Mouse (Mus musculus) bone marrow, adult 2 months (tissue): ENCODE data around the gene Krtap5-1. TPM values are rescaled to one million over a fixed set of nuclear protein-coding genes. Genes with fewer than 3 reads are reported as not detected.
"Not testable (repeated sequence)": the region's sequence is repeated elsewhere in the genome, so short reads cannot be mapped to it uniquely, and the experiment has no call there.

Experiments
- H3K27ac ChIP-seq: fragments of 200-500 bp; 2 replicates; pipeline ENCODE4 v1.5.1; 2012; ENCODE audit warnings: low read depth, mild to moderate bottlenecking, control low read depth, inconsistent platforms, low read length; ENCODE audit not compliant: control insufficient read depth, poor library complexity, insufficient read depth
- H3K4me1 ChIP-seq: fragments of 200-500 bp; 2 replicates; pipeline ENCODE4 v1.6.1; 2011; ENCODE audit warnings: low read length; ENCODE audit not compliant: control insufficient read depth, insufficient read depth
- H3K4me3 ChIP-seq: fragments of 200-500 bp; replicated peaks from 2 replicates; pipeline ENCODE3; 2011; ENCODE audit warnings: mild to moderate bottlenecking, low read depth, low read length, control low read depth; ENCODE audit not compliant: control insufficient read depth
- CTCF ChIP-seq: fragments of 200-500 bp; IDR thresholded peaks from 2 replicates; pipeline ENCODE4 v1.5.1; 2011; ENCODE audit warnings: low read length, control low read depth; ENCODE audit not compliant: control insufficient read depth, insufficient read depth
- POLR2A ChIP-seq: fragments of 200-500 bp; IDR thresholded peaks from 2 replicates; pipeline ENCODE4 v1.6.1; 2011; ENCODE audit warnings: low read depth, mild to moderate bottlenecking, control low read depth, low read length, borderline replicate concordance; ENCODE audit not compliant: control insufficient read depth
- WGBS: fragments of 180-500 bp; shearing (Covaris S2); methylation state at CpG from one replicate; pipeline ENCODE4 v1.1.7; 2018; 5-methylcytosine and 5-hydroxymethylcytosine counted together
- polyA plus RNA-seq: library from polyadenylated mRNA; stranded (reverse); fragments of >200 nt; gene quantifications from 2 replicates; pipeline ENCODE4 v1.2.4, GENCODE M21; 2011; ENCODE audit warnings: low replicate concordance; ENCODE audit not compliant: missing spikeins, insufficient read depth, insufficient read length

The Krtap5-1 gene
- not detected in 2 replicates for polyA plus RNA-seq

- H3K4me3 ChIP-seq, H3K27ac ChIP-seq, H3K4me1 ChIP-seq: not testable (repeated sequence)
Measured at GRCm38 (mm10) chr7:142297018-142297417, at the start of gene Krtap5-1. Gene Krtap5-1 (minus strand): TSS chr7:142297118.

- H3K27ac ChIP-seq = no peak overlapping the region
- 36% methylated on average over 3 of the region's 3 CpGs for WGBS
- no peak overlapping the region for H3K4me3 ChIP-seq
- H3K4me1 ChIP-seq = peaks cover 11% of the 10 kb centered on the region
- no peak for TF ChIP-seq POLR2A
- TF ChIP-seq CTCF = no peak
Measured at GRCm38 (mm10) chr7:142342247-142342640, 45.3 kb upstream of the Krtap5-1 start.

GRCm38 (mm10) chr7:142341564-142342246 is 44.8 kb upstream of the Krtap5-1 start:
- peaks cover 11% of the 10 kb centered on the region for H3K4me1 ChIP-seq
- no peak overlapping the region for H3K27ac ChIP-seq
- WGBS = 74% methylated on average over 10 of the region's 10 CpGs
- TF ChIP-seq POLR2A = no peak
- no peak for TF ChIP-seq CTCF
- no peak overlapping the region for H3K4me3 ChIP-seq

GRCm38 (mm10) chr7:142340269-142340970 is 43.5 kb upstream of the Krtap5-1 start:
- Histone ChIP-seq H3K4me1 (peaks cover 8% of the 10 kb centered on the region), H3K4me3 (no peak overlapping the region), H3K27ac (peak overlapping the region; percentile 52)
- WGBS = 11% methylated on average over 10 of the region's 10 CpGs
- no peak for TF ChIP-seq POLR2A
- peak; percentile 69 for TF ChIP-seq CTCF

GRCm38 (mm10) chr7:142335151-142335550 is 38.2 kb upstream of the Krtap5-1 start:
- 90% methylated on average over 8 of the region's 8 CpGs for WGBS
- H3K4me1 ChIP-seq = no peaks in the 10 kb centered on the region; the same call in 1 of the 2 replicates
- no peak for TF ChIP-seq CTCF
- TF ChIP-seq POLR2A = no peak
- H3K27ac ChIP-seq = no peak overlapping the region
- H3K4me3 ChIP-seq = no peak overlapping the region

GRCm38 (mm10) chr7:142334246-142334645 is 37.3 kb upstream of the Krtap5-1 start:
- TF ChIP-seq POLR2A = no peak
- peak; percentile 97 for TF ChIP-seq CTCF
- 2% methylated on average over 3 of the region's 3 CpGs for WGBS
- Histone ChIP-seq H3K27ac (no peak overlapping the region), H3K4me1 (no peaks in the 10 kb centered on the region; the same call in 1 of the 2 replicates), H3K4me3 (no peak overlapping the region)

GRCm38 (mm10) chr7:142332741-142333140 is 35.8 kb upstream of the Krtap5-1 start:
- not testable (repeated sequence) for H3K4me1 ChIP-seq, H3K27ac ChIP-seq, H3K4me3 ChIP-seq
- 89% methylated on average over 6 of the region's 9 CpGs for WGBS

- Histone ChIP-seq H3K4me1 (no peaks in the 10 kb centered on the region), H3K27ac (no peak overlapping the region), H3K4me3 (no peak overlapping the region)
- no peak for TF ChIP-seq POLR2A
- no peak for TF ChIP-seq CTCF
- 63% methylated on average over 4 of the region's 4 CpGs for WGBS
Measured at GRCm38 (mm10) chr7:142331281-142331680, 34.4 kb upstream of the Krtap5-1 start.

GRCm38 (mm10) chr7:142330271-142330724 is 33.4 kb upstream of the Krtap5-1 start:
- WGBS = 79% methylated on average over 9 of the region's 9 CpGs
- Histone ChIP-seq H3K27ac (no peak overlapping the region), H3K4me1 (no peaks in the 10 kb centered on the region), H3K4me3 (no peak overlapping the region)
- TF ChIP-seq CTCF = no peak
- TF ChIP-seq POLR2A = no peak

- no peak for TF ChIP-seq CTCF
- no peak for TF ChIP-seq POLR2A
- Histone ChIP-seq H3K4me1 (no peaks in the 10 kb centered on the region), H3K4me3 (no peak overlapping the region), H3K27ac (no peak overlapping the region)
- WGBS = 81% methylated on average over 3 of the region's 3 CpGs
Measured at GRCm38 (mm10) chr7:142328507-142328906, 31.6 kb upstream of the Krtap5-1 start.
